Mouse (Mus musculus): Measurements from ENCODE around the gene Usp20. TPM values are rescaled to one million over a fixed set of nuclear protein-coding genes. Genes with fewer than 3 reads are reported as not detected.

Usp20 gene
- polyA plus RNA-seq, 1 experiment from 2014 or later: 11.2 TPM

- H3K9me3 ChIP-seq (replicated peaks; ENCODE audit: control insufficient read depth, low read length): no peaks in the 10 kb centered on the region
- no peak for ATAC-seq (replicated peaks; ENCODE audit: insufficient number of reproducible peaks, low FRiP score, low TSS enrichment)
- 60% methylated on average over 7 of the region's 7 CpGs for WGBS (ENCODE audit: insufficient replicate concordance)
- H3K4me3 ChIP-seq (ENCODE audit: low read depth, low read length): no peak overlapping the region
- H3K4me1 ChIP-seq (ENCODE audit: control insufficient read depth, insufficient read depth, low read length): peaks cover 7% of the 10 kb centered on the region; the same call in 1 of the 2 replicates
- no peaks in the 10 kb centered on the region for H3K27me3 ChIP-seq (ENCODE audit: control insufficient read depth, insufficient read depth, low read length)
- peak overlapping the region; percentile 47 for H3K27ac ChIP-seq (ENCODE audit: low read depth, low read length)
- no peak overlapping the region for H3K9ac ChIP-seq (ENCODE audit: low read depth, low read length)
- no peak overlapping the region for H3K4me2 ChIP-seq
- peaks cover 8% of the 10 kb centered on the region; the same call in 1 of the 2 replicates for H3K36me3 ChIP-seq (ENCODE audit: control insufficient read depth, insufficient read depth, low read length)
Measured at GRCm38 (mm10) chr2:31067696-31068245, 85.7 kb downstream of the Usp20 start.

DNA sequence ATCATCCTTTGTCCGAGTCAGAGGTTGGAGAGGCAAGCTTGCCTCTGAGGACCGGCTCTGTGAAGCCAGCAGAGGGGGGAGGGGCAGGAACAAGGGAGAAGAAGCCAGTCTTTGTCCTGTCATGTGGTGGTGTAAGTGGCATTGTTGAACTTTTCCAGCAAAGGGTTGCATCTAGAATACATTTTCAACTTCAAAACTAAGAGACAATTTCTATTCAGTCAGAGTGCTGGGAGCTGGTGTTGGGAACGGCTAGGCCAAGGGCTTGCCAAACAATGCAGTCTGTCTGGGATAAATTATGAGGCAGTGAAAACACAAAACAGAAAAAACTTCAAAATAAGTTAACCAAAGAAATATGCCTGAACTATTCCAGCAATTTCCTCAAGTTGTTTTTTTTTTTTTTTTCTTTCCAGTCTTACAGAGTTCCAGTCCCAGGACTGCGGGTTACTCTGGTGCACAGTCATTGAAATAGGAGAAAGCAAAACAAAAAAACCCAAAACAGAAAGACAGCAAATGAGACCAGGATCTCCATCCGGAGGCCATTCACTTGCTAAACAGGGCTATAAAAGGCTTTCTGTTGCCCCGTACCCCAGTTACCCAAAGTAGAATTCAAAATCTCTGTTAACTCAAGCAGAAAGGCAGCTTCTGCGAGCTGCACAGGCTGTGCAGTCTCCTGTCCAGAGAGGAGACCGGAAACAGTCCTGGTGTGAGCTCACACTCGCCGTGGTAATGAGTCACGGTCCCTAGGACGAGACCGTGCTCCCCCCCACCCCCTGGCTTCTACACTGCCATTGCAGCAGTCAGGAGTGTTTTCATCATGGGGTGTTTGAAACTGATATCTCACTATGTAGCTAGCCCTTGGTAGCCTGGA, 86.4 kb downstream of the Usp20 start:
- H3K4me2 ChIP-seq: no peak overlapping the region
- no peaks in the 10 kb centered on the region for H3K27me3 ChIP-seq (ENCODE audit: control insufficient read depth, insufficient read depth, low read length)
- no peaks in the 10 kb centered on the region for H3K9me3 ChIP-seq (replicated peaks; ENCODE audit: control insufficient read depth, low read length)
- H3K36me3 ChIP-seq (ENCODE audit: control insufficient read depth, insufficient read depth, low read length): peaks cover 13% of the 10 kb centered on the region; the same call in 1 of the 2 replicates
- WGBS (ENCODE audit: insufficient replicate concordance): 47% methylated on average over 13 of the region's 13 CpGs
- H3K9ac ChIP-seq (ENCODE audit: low read depth, low read length): no peak overlapping the region
- H3K4me1 ChIP-seq (ENCODE audit: control insufficient read depth, insufficient read depth, low read length): peaks cover 7% of the 10 kb centered on the region; the same call in 1 of the 2 replicates
- H3K4me3 ChIP-seq (ENCODE audit: low read depth, low read length): no peak overlapping the region
- peak overlapping the region; percentile 47 for H3K27ac ChIP-seq (ENCODE audit: low read depth, low read length)
- no peak for ATAC-seq (replicated peaks; ENCODE audit: insufficient number of reproducible peaks, low FRiP score, low TSS enrichment)

- H3K27ac ChIP-seq (ENCODE audit: low read depth, low read length): peak overlapping the region; percentile 31
- H3K36me3 ChIP-seq (ENCODE audit: control insufficient read depth, insufficient read depth, low read length): peaks cover 13% of the 10 kb centered on the region; the same call in 1 of the 2 replicates
- H3K9me3 ChIP-seq (replicated peaks; ENCODE audit: control insufficient read depth, low read length): no peaks in the 10 kb centered on the region
- H3K27me3 ChIP-seq (ENCODE audit: control insufficient read depth, insufficient read depth, low read length): no peaks in the 10 kb centered on the region
- 80% methylated on average over 4 of the region's 4 CpGs for WGBS (ENCODE audit: insufficient replicate concordance)
- H3K4me3 ChIP-seq (ENCODE audit: low read depth, low read length): no peak overlapping the region
- H3K9ac ChIP-seq (ENCODE audit: low read depth, low read length): no peak overlapping the region
- H3K4me1 ChIP-seq (ENCODE audit: control insufficient read depth, insufficient read depth, low read length): peaks cover 7% of the 10 kb centered on the region; the same call in 1 of the 2 replicates
- ATAC-seq (replicated peaks; ENCODE audit: insufficient number of reproducible peaks, low FRiP score, low TSS enrichment): no peak
- no peak overlapping the region for H3K4me2 ChIP-seq
Measured at GRCm38 (mm10) chr2:31069114-31069445, 87.0 kb downstream of the Usp20 start.

DNA sequence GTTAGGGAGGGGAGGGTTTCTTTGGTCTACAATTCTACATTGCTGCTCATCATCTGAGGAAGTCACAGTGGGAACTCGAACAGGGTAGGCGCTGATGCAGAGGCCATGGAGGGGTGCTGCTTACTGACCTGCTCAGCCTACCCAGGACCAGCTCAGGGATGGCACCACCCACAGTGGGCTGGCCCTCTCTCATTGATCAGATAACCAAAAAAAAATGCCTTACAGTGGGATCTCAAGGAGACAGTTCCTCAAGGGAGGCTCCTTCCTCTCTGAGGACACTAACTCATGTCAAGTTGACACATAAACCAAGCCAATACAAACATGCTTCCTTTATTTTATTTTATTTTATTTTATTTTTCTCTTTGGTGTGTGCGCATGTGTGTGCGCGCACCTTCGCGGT, 87.4 kb downstream of the Usp20 start:
- no peak overlapping the region for H3K27ac ChIP-seq (ENCODE audit: low read depth, low read length)

More for the DNA sequence above, 87.4 kb downstream of the Usp20 start:
- no peak overlapping the region for H3K4me2 ChIP-seq
- no peaks in the 10 kb centered on the region for H3K9me3 ChIP-seq (replicated peaks; ENCODE audit: control insufficient read depth, low read length)
- peaks cover 13% of the 10 kb centered on the region; the same call in 1 of the 2 replicates for H3K36me3 ChIP-seq (ENCODE audit: control insufficient read depth, insufficient read depth, low read length)
- ATAC-seq (replicated peaks; ENCODE audit: insufficient number of reproducible peaks, low FRiP score, low TSS enrichment): no peak
- no peak overlapping the region for H3K9ac ChIP-seq (ENCODE audit: low read depth, low read length)
- whole genome bisulfite sequencing (ENCODE audit: insufficient replicate concordance): 88% methylated on average over 7 of the region's 7 CpGs
- H3K4me3 ChIP-seq (ENCODE audit: low read depth, low read length): no peak overlapping the region
- H3K4me1 ChIP-seq (ENCODE audit: control insufficient read depth, insufficient read depth, low read length): peaks cover 7% of the 10 kb centered on the region; the same call in 1 of the 2 replicates
- no peaks in the 10 kb centered on the region for H3K27me3 ChIP-seq (ENCODE audit: control insufficient read depth, insufficient read depth, low read length)

Other genes starting within 250 kb of the Usp20 start
- 1.2 and 1.6 TPM in 2 replicates for gene 1700001O22Rik, start 178.6 kb upstream of the Usp20 start, polyA plus RNA-seq (2014; fragmentation: Nextera tagmentation; extraction: Ambion mirVana)
- gene Ntmt1, start 174.5 kb upstream of the Usp20 start, polyA plus RNA-seq (2014; fragmentation: Nextera tagmentation; extraction: Ambion mirVana): 82.6 and 87.5 TPM in 2 replicates
- gene Asb6, start 151.9 kb upstream of the Usp20 start, polyA plus RNA-seq (2014; fragmentation: Nextera tagmentation; extraction: Ambion mirVana): 20.2 and 22.8 TPM in 2 replicates
- 55.8 and 63.2 TPM in 2 replicates for gene Prrx2, start 147.3 kb upstream of the Usp20 start, polyA plus RNA-seq (2014; fragmentation: Nextera tagmentation; extraction: Ambion mirVana)
- gene Ptges, start 52.4 kb upstream of the Usp20 start, polyA plus RNA-seq (2014; fragmentation: Nextera tagmentation; extraction: Ambion mirVana): 3.1 and 3.6 TPM in 2 replicates
- 23.3 and 23.7 TPM in 2 replicates for gene Tor1b, start 29.3 kb upstream of the Usp20 start, polyA plus RNA-seq (2014; fragmentation: Nextera tagmentation; extraction: Ambion mirVana)
- gene Tor1a, start 14.3 kb upstream of the Usp20 start, polyA plus RNA-seq (2014; fragmentation: Nextera tagmentation; extraction: Ambion mirVana): 54.9 and 57.6 TPM in 2 replicates
- gene BC005624, start 78 bp upstream of the Usp20 start, polyA plus RNA-seq (2014; fragmentation: Nextera tagmentation; extraction: Ambion mirVana): 31.4 and 33.0 TPM in 2 replicates
- gene Fnbp1, start 159.7 kb downstream of the Usp20 start, polyA plus RNA-seq (2014; fragmentation: Nextera tagmentation; extraction: Ambion mirVana): 19.5 and 20.4 TPM in 2 replicates
- 30.4 and 33.8 TPM in 2 replicates for gene Gpr107, start 170.0 kb downstream of the Usp20 start, polyA plus RNA-seq (2014; fragmentation: Nextera tagmentation; extraction: Ambion mirVana)